Mouse (Mus musculus) small intestine, adult 2 months (tissue): ENCODE measurements around the gene Ess2.

Source experiments
- CTCF ChIP-seq: fragments of 200-500 bp; IDR thresholded peaks from 2 replicates; pipeline ENCODE4 v1.5.1; 2012; ENCODE audit warnings: low read depth, mild to moderate bottlenecking, control low read depth, inconsistent platforms, low read length, moderate library complexity, mixed read lengths; ENCODE audit not compliant: insufficient replicate concordance, insufficient read length; ENCODE audit errors: extremely low read depth
- POLR2A ChIP-seq: fragments of 200-500 bp; IDR thresholded peaks from 2 replicates; pipeline ENCODE4 v1.6.1; 2012; ENCODE audit warnings: low read depth, mild to moderate bottlenecking, control low read depth, inconsistent platforms, low read length, moderate library complexity

- TF ChIP-seq CTCF = no peak
- no peak for TF ChIP-seq POLR2A
Measured at GRCm38 (mm10) chr16:17929211-17929610, 18.1 kb upstream of the Ess2 start.
